Mouse (Mus musculus) ES-E14 (cell line): ENCODE results near the gene Lpar6.

Experiments used
- CHD2 ChIP-seq: IDR thresholded peaks from 2 replicates; pipeline ENCODE4 v1.6.1; 2014; ENCODE audit warnings: mild to moderate bottlenecking, low read depth, low read length, inconsistent platforms
- HCFC1 ChIP-seq: IDR thresholded peaks from 2 replicates; pipeline ENCODE4 v1.6.1; 2012; ENCODE audit warnings: low read length, inconsistent platforms, borderline replicate concordance; ENCODE audit not compliant: insufficient read depth
- MAFK ChIP-seq: IDR thresholded peaks from 2 replicates; pipeline ENCODE4 v1.6.1; 2014; ENCODE audit warnings: mild to moderate bottlenecking, low read depth, low read length, inconsistent platforms; ENCODE audit not compliant: insufficient read depth
- ZC3H11A ChIP-seq: IDR thresholded peaks from 2 replicates; pipeline ENCODE4 v1.6.1; 2012; ENCODE audit warnings: low read depth, mild to moderate bottlenecking, inconsistent platforms, low read length, borderline replicate concordance
- ZNF384 ChIP-seq: IDR thresholded peaks from 2 replicates; pipeline ENCODE4 v1.6.1; 2012; ENCODE audit warnings: low read depth, low read length, inconsistent platforms

DNA sequence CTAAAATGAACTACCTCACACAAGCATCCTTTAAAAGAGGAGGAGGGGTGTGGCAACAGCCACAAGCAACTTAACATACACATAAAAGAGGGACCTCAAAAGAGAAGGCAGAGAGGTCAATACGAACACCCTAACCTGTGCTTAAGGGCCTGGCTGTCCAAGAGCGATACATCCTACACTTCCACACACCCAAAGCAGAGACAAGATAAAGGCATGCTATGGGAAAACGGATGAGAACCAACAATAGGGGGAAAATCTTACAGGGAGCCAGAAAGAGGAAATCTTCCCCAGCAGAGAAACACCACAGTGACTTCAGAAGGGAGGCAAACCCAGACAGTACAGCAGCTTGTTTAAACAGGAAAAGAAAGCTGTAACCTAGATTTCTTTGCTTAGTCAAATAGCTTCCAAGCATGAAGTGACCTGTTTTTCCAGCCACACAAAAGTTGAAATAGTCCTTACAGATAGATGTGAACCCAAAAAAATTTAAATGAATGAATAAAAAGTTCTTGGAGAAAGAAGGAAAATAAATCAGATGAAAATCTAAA is 17.8 kb downstream of the Lpar6 start:
- TF ChIP-seq ZNF384 (no peak), HCFC1 (no peak), MAFK (no peak), CHD2 (no peak), ZC3H11A (no peak)
